Mouse (Mus musculus) megakaryocyte, embryonic 14.5 days (primary cell): ENCODE data around the gene Mei1.

ENCODE experiments used
- FLI1 ChIP-seq: IDR thresholded peaks from 2 replicates; pipeline ENCODE4 v1.6.1; 2012; ENCODE audit warnings: low read length, inconsistent platforms, mixed read lengths
- GATA1 ChIP-seq: IDR thresholded peaks from 3 replicates; pipeline ENCODE4 v1.6.1; 2012; ENCODE audit warnings: mixed read lengths, low read length, inconsistent platforms, borderline replicate concordance

GRCm38 (mm10) chr15:82145851-82146769 lies 76.3 kb downstream of the Mei1 start:
- TF ChIP-seq GATA1 (peak; percentile 66; the same call in 1 of the 3 replicates), FLI1 (0 out of 2 replicates have a peak, but pooled peaks have one; percentile 16)
